Mouse (Mus musculus): ENCODE measurements around the gene Tbc1d21.

DNA sequence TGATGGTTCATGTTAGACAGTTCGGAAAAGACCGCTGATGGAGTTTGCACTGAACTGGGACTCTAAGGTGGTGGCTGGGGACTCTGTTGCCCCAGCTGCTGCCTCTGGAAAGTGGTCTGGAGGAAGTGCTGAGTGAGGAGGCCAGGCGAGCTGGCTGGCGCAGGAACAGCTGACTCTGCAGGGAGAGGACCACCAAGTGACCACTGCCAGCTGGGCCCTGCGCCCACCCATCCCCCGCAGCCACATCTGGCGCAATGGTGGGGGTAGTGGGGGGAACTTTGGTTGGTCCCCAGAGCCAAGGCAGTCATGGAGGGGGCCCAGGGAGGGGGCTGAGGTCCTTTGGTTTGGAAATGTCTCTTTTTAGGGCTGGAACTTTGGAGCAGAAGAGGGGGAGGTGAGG, 53.5 kb downstream of the Tbc1d21 start:
- TF ChIP-seq CTCF (IDR thresholded peaks at IDR 0.05; ENCODE audit: borderline replicate concordance, control insufficient read depth, extremely low read depth, insufficient read depth, low read length, poor library complexity) (no peak), POLR2A (IDR thresholded peaks at IDR 0.05; ENCODE audit: control insufficient read depth, extremely low read depth, insufficient read depth, low read length, poor library complexity) (no peak)

Measured in thymus, adult 2 months (tissue).